Mouse (Mus musculus) neural tube, embryonic 14.5 days (tissue): ENCODE measurements at regions not wholly inside any gene's neighbourhood (a gene's known extent, or its start where the extent isn't known, plus 50 kb on each side); places are given as distances from the start of the nearest gene placed in this dataset.

Experiments used
- ATAC-seq: fragments of 200-750 bp; cut with Nextera tagmentation; 2 replicates; pipeline ENCODE4 v1.8.0; 2017; ENCODE audit warnings: low read depth, mild to moderate bottlenecking, moderate TSS enrichment, moderate library complexity
- H3K27ac ChIP-seq: fragments of 300-500 bp; sonication (generic); 2 replicates; pipeline ENCODE4 v1.5.1; 2014; ENCODE audit warnings: low read depth, mild to moderate bottlenecking, control low read depth, low read length, moderate library complexity, mixed read lengths
- H3K27me3 ChIP-seq: fragments of 300-500 bp; sonication (generic); 2 replicates; pipeline ENCODE4 v1.6.1; 2014; ENCODE audit warnings: low read length; ENCODE audit not compliant: control insufficient read depth, insufficient read depth
- H3K36me3 ChIP-seq: fragments of 300-500 bp; sonication (generic); 2 replicates; pipeline ENCODE4 v1.6.1; 2014; ENCODE audit warnings: low read length, mixed read lengths; ENCODE audit not compliant: control insufficient read depth, insufficient read depth
- H3K4me1 ChIP-seq: fragments of 300-500 bp; sonication (generic); 2 replicates; pipeline ENCODE4 v1.6.1; 2014; ENCODE audit warnings: low read length; ENCODE audit not compliant: control insufficient read depth, insufficient read depth
- H3K4me2 ChIP-seq: fragments of 300-500 bp; sonication (generic); 2 replicates; pipeline ENCODE4 v1.6.1; 2014; ENCODE audit warnings: mild to moderate bottlenecking, low read depth, low read length, control low read depth
- H3K4me3 ChIP-seq: fragments of 300-500 bp; sonication (generic); 2 replicates; pipeline ENCODE4 v1.5.1; 2014; ENCODE audit warnings: low read depth, low read length, control low read depth, mixed read lengths
- H3K9ac ChIP-seq: fragments of 300-500 bp; sonication (generic); replicated peaks from 2 replicates; pipeline ENCODE4 v1.6.1; 2014; ENCODE audit warnings: low read depth, mild to moderate bottlenecking, control low read depth, low read length, mixed read lengths
- H3K9me3 ChIP-seq: fragments of 300-500 bp; sonication (generic); 2 replicates; pipeline ENCODE4 v1.6.1; 2016; ENCODE audit warnings: low read length; ENCODE audit not compliant: control insufficient read depth
- WGBS: fragments of 180-500 bp; shearing (Covaris S2); extraction: QIAGEN DNeasy Blood & Tissue Kit; methylation state at CpG from one replicate; pipeline ENCODE4 v1.1.7; 2014; 5-methylcytosine and 5-hydroxymethylcytosine counted together

GRCm38 (mm10) chr3:39918601-39919000, 612.5 kb upstream of the Intu start:
- no peak for ATAC-seq
- no peaks in the 10 kb centered on the region for H3K4me1 ChIP-seq
- 83% methylated on average over 2 of the region's 2 CpGs for WGBS
- H3K36me3 ChIP-seq = no peaks in the 10 kb centered on the region
- H3K9me3 ChIP-seq = no peaks in the 10 kb centered on the region
- H3K27ac ChIP-seq = no peak overlapping the region
- no peak overlapping the region for H3K4me3 ChIP-seq
- no peak overlapping the region for H3K9ac ChIP-seq
- no peaks in the 10 kb centered on the region for H3K27me3 ChIP-seq
- H3K4me2 ChIP-seq = no peak overlapping the region

- no peak overlapping the region for H3K4me2 ChIP-seq
- WGBS = 79% methylated on average over 3 of the region's 3 CpGs
- H3K9ac ChIP-seq = no peak overlapping the region
- H3K27ac ChIP-seq = no peak overlapping the region
- H3K4me1 ChIP-seq = no peaks in the 10 kb centered on the region
- H3K9me3 ChIP-seq = no peaks in the 10 kb centered on the region
- H3K4me3 ChIP-seq = no peak overlapping the region
- H3K36me3 ChIP-seq = no peaks in the 10 kb centered on the region
- H3K27me3 ChIP-seq = no peaks in the 10 kb centered on the region
- ATAC-seq = no peak
These were observed 605.6 kb upstream of the Intu start for GRCm38 (mm10) chr3:39925436-39925835.

GRCm38 (mm10) chr3:39928421-39928820, 602.7 kb upstream of the Intu start:
- 98% methylated on average over 2 of the region's 2 CpGs for WGBS
- Histone ChIP-seq H3K36me3 (no peaks in the 10 kb centered on the region), H3K9ac (no peak overlapping the region), H3K4me2 (no peak overlapping the region), H3K27ac (no peak overlapping the region), H3K4me3 (no peak overlapping the region), H3K9me3 (no peaks in the 10 kb centered on the region), H3K27me3 (no peaks in the 10 kb centered on the region), H3K4me1 (no peaks in the 10 kb centered on the region)
- no peak for ATAC-seq

GRCm38 (mm10) chr3:39933372-39933771, 597.7 kb upstream of the Intu start:
- Histone ChIP-seq H3K4me2 (no peak overlapping the region), H3K9me3 (no peaks in the 10 kb centered on the region), H3K36me3 (no peaks in the 10 kb centered on the region), H3K9ac (no peak overlapping the region), H3K27me3 (no peaks in the 10 kb centered on the region), H3K27ac (no peak overlapping the region), H3K4me3 (no peak overlapping the region), H3K4me1 (no peaks in the 10 kb centered on the region)
- ATAC-seq = no peak
- 93% methylated on average over 3 of the region's 3 CpGs for WGBS

- no peak for ATAC-seq
- H3K9me3 ChIP-seq = no peaks in the 10 kb centered on the region
- no peak overlapping the region for H3K27ac ChIP-seq
- H3K4me1 ChIP-seq = no peaks in the 10 kb centered on the region
- no peaks in the 10 kb centered on the region for H3K27me3 ChIP-seq
- WGBS = 91% methylated on average over 3 of the region's 3 CpGs
- no peak overlapping the region for H3K4me2 ChIP-seq
- no peak overlapping the region for H3K4me3 ChIP-seq
- no peaks in the 10 kb centered on the region for H3K36me3 ChIP-seq
- no peak overlapping the region for H3K9ac ChIP-seq
These were observed 593.3 kb upstream of the Intu start for GRCm38 (mm10) chr3:39937719-39938278.

GRCm38 (mm10) chr3:39944581-39944980, 586.5 kb upstream of the Intu start:
- H3K36me3 ChIP-seq = no peaks in the 10 kb centered on the region
- H3K4me3 ChIP-seq = no peak overlapping the region
- no peaks in the 10 kb centered on the region for H3K27me3 ChIP-seq
- no peaks in the 10 kb centered on the region for H3K9me3 ChIP-seq
- no peaks in the 10 kb centered on the region for H3K4me1 ChIP-seq
- H3K9ac ChIP-seq = no peak overlapping the region
- no peak overlapping the region for H3K4me2 ChIP-seq
- no peak for ATAC-seq
- no peak overlapping the region for H3K27ac ChIP-seq
- WGBS = 87% methylated on average over 3 of the region's 3 CpGs

- WGBS = 92% methylated on average over 2 of the region's 2 CpGs
- no peaks in the 10 kb centered on the region for H3K27me3 ChIP-seq
- no peak overlapping the region for H3K4me2 ChIP-seq
- H3K27ac ChIP-seq = no peak overlapping the region
- no peaks in the 10 kb centered on the region for H3K36me3 ChIP-seq
- no peaks in the 10 kb centered on the region for H3K4me1 ChIP-seq
- no peak overlapping the region for H3K9ac ChIP-seq
- H3K4me3 ChIP-seq = no peak overlapping the region
- ATAC-seq = no peak
- no peaks in the 10 kb centered on the region for H3K9me3 ChIP-seq
These were observed 579.0 kb upstream of the Intu start for GRCm38 (mm10) chr3:39952103-39952502.

GRCm38 (mm10) chr3:39952556-39952955, 578.5 kb upstream of the Intu start:
- Histone ChIP-seq H3K9ac (no peak overlapping the region), H3K4me3 (no peak overlapping the region), H3K27ac (no peak overlapping the region), H3K9me3 (no peaks in the 10 kb centered on the region), H3K27me3 (no peaks in the 10 kb centered on the region), H3K36me3 (no peaks in the 10 kb centered on the region), H3K4me2 (no peak overlapping the region), H3K4me1 (no peaks in the 10 kb centered on the region)
- no peak for ATAC-seq
- WGBS = 95% methylated on average over 1 of the region's 1 CpGs

GRCm38 (mm10) chr3:39961836-39962640, 569.0 kb upstream of the Intu start:
- no peaks in the 10 kb centered on the region for H3K9me3 ChIP-seq
- H3K4me1 ChIP-seq = no peaks in the 10 kb centered on the region
- H3K4me3 ChIP-seq = no peak overlapping the region
- no peaks in the 10 kb centered on the region for H3K27me3 ChIP-seq
- no peak overlapping the region for H3K9ac ChIP-seq
- WGBS = 43% methylated on average over 7 of the region's 7 CpGs
- no peak overlapping the region for H3K4me2 ChIP-seq
- no peak overlapping the region for H3K27ac ChIP-seq
- ATAC-seq = no peak; the same call in 1 of the 2 replicates
- H3K36me3 ChIP-seq = no peaks in the 10 kb centered on the region
